Mouse (Mus musculus) forebrain, embryonic 12.5 days (tissue): ENCODE data around the gene Gm13283. TPM values are rescaled to one million over a fixed set of nuclear protein-coding genes. Genes with fewer than 3 reads are reported as not detected.
"Not testable (repeated sequence)": the region's sequence is repeated elsewhere in the genome, so short reads cannot be mapped to it uniquely, and the experiment has no call there.

ENCODE experiments used
- ATAC-seq: fragments of 200-750 bp; cut with Nextera tagmentation; 2 replicates; pipeline ENCODE4 v1.8.0; 2017; ENCODE audit warnings: moderate TSS enrichment; ENCODE audit not compliant: low FRiP score
- H3K27ac ChIP-seq: fragments of 300-500 bp; sonication (generic); 2 replicates; pipeline ENCODE4 v1.5.1; 2016; ENCODE audit warnings: mild to moderate bottlenecking
- H3K27me3 ChIP-seq: fragments of 300-500 bp; sonication (generic); 2 replicates; pipeline ENCODE4 v1.6.1; 2016; ENCODE audit warnings: mild to moderate bottlenecking
- H3K36me3 ChIP-seq: fragments of 300-500 bp; sonication (generic); replicated peaks from 2 replicates; pipeline ENCODE4 v1.6.1; 2016; ENCODE audit warnings: mild to moderate bottlenecking
- H3K4me1 ChIP-seq: fragments of 300-500 bp; sonication (generic); 2 replicates; pipeline ENCODE4 v1.6.1; 2016
- H3K4me2 ChIP-seq: fragments of 300-500 bp; sonication (generic); 2 replicates; pipeline ENCODE4 v1.6.1; 2016; ENCODE audit warnings: mild to moderate bottlenecking, moderate library complexity
- H3K4me3 ChIP-seq: fragments of 300-500 bp; sonication (generic); replicated peaks from 2 replicates; pipeline ENCODE4 v1.5.1; 2016; ENCODE audit warnings: mild to moderate bottlenecking
- H3K9ac ChIP-seq: fragments of 300-500 bp; sonication (generic); 2 replicates; pipeline ENCODE4 v1.6.1; 2016; ENCODE audit warnings: mild to moderate bottlenecking
- H3K9me3 ChIP-seq: fragments of 300-500 bp; sonication (generic); 2 replicates; pipeline ENCODE4 v1.6.1; 2016
- WGBS: fragments of 180-500 bp; shearing (Covaris S2); methylation state at CpG from one replicate; pipeline ENCODE4 v1.1.7; 2016; 5-methylcytosine and 5-hydroxymethylcytosine counted together
- polyA plus RNA-seq: library from polyadenylated mRNA; unstranded; fragments of >200 nt; fragmentation: Nextera tagmentation; extraction: Ambion mirVana; gene quantifications from 2 replicates; pipeline ENCODE4 v1.2.1, GENCODE M21; 2016

Gene Gm13283
- polyA plus RNA-seq, 1 experiment from 2014 or later = 0.15 TPM

- not testable (repeated sequence) for H3K27ac ChIP-seq, H3K27me3 ChIP-seq, H3K4me3 ChIP-seq, H3K9me3 ChIP-seq, H3K36me3 ChIP-seq, ATAC-seq, H3K4me1 ChIP-seq, H3K9ac ChIP-seq, H3K4me2 ChIP-seq
- no CpG with 5 or more reads among the region's 29 CpGs for WGBS
Measured at GRCm38 (mm10) chr4:88779550-88779949, 19.6 kb downstream of the Gm13283 start, which contains the start of gene Gm13272. Gene Gm13272 (plus strand): TSS chr4:88779850.

GRCm38 (mm10) chr4:88780320-88780719 lies 20.4 kb downstream of the Gm13283 start:
- not testable (repeated sequence) for H3K9me3 ChIP-seq, H3K4me2 ChIP-seq, H3K9ac ChIP-seq, H3K4me1 ChIP-seq, H3K27ac ChIP-seq, H3K36me3 ChIP-seq, H3K27me3 ChIP-seq, H3K4me3 ChIP-seq, ATAC-seq
- WGBS = 52% methylated on average over 16 of the region's 18 CpGs

- not testable (repeated sequence) for H3K36me3 ChIP-seq, H3K4me1 ChIP-seq, ATAC-seq, H3K9ac ChIP-seq, H3K27me3 ChIP-seq, H3K9me3 ChIP-seq, H3K27ac ChIP-seq
- H3K4me3 ChIP-seq = peak within 1 kb of the TSS; percentile 13; the same call in 1 of the 2 replicates
- H3K4me2 ChIP-seq = peak within 1 kb of the TSS; percentile 40
- WGBS = 8% methylated on average over 4 of the region's 7 CpGs
Measured at GRCm38 (mm10) chr4:88781831-88782230, 21.9 kb downstream of the Gm13283 start, which contains the start of gene Ifnz. Gene Ifnz (plus strand): TSS chr4:88782131.

DNA sequence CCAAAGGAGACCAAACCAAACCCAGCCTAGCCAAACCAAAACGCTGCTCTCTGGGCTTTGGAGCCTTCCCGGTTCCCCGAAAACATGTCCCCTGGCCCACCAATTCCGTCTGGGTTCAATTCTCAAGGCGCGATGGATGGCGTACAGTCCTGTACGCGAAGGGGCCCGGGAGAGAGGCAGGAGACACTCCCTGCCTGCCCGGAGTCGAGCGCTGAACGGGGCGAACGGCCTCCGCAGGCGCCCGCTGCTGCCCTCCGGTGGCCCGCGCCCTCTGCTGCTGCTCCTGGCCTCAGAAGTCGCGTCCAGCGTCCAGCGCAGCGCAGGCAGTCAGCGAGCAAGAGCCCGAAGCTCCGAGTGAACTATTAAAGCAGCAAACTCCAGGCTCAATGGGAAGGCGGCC lies 22.4 kb downstream of the Gm13283 start:
- peak overlapping the region; percentile 40 for H3K4me2 ChIP-seq
- ATAC-seq, H3K4me1 ChIP-seq, H3K36me3 ChIP-seq, H3K27ac ChIP-seq, H3K9ac ChIP-seq, H3K9me3 ChIP-seq, H3K27me3 ChIP-seq: not testable (repeated sequence)
- 0% methylated on average over 6 of the region's 31 CpGs for WGBS
- peak overlapping the region; percentile 13; the same call in 1 of the 2 replicates for H3K4me3 ChIP-seq

- not testable (repeated sequence) for H3K36me3 ChIP-seq, H3K9me3 ChIP-seq, H3K4me1 ChIP-seq, H3K9ac ChIP-seq, H3K27me3 ChIP-seq, H3K4me3 ChIP-seq, H3K27ac ChIP-seq, H3K4me2 ChIP-seq, ATAC-seq
- no CpG with 5 or more reads among the region's 27 CpGs for WGBS
Measured at GRCm38 (mm10) chr4:88785409-88785808, 25.5 kb downstream of the Gm13283 start, which contains the start of gene Gm13276. Gene Gm13276 (plus strand): TSS chr4:88785709.

- H3K27ac ChIP-seq, H3K4me1 ChIP-seq, H3K9me3 ChIP-seq, H3K9ac ChIP-seq, H3K36me3 ChIP-seq, H3K4me2 ChIP-seq, H3K27me3 ChIP-seq, H3K4me3 ChIP-seq, ATAC-seq: not testable (repeated sequence)
- 0% methylated on average over 1 of the region's 28 CpGs for WGBS
Measured at GRCm38 (mm10) chr4:88788402-88788801, 28.5 kb downstream of the Gm13283 start, which contains the start of gene Gm13277. Gene Gm13277 (plus strand): TSS chr4:88788632.

DNA sequence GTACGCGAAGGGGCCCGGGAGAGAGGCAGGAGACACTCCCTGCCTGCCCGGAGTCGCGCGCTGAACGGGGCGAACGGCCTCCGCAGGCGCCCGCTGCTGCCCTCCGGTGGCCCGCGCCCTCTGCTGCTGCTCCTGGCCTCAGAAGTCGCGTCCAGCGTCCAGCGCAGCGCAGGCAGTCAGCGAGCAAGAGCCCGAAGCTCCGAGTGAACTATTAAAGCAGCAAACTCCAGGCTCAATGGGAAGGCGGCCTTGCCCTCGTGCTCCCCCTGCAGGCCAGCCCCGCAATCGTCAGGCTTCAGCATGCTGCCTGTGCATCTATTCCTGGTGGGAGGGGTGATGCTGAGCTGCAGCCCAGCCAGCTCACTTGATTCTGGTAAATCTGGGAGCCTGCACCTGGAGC lies 31.3 kb downstream of the Gm13283 start, which contains the start of gene Gm13278:
TSS of gene Gm13278 (plus strand) at position 301 of the 400 bp plus-strand sequence.
- not testable (repeated sequence) for H3K9ac ChIP-seq, H3K4me2 ChIP-seq, H3K36me3 ChIP-seq, H3K9me3 ChIP-seq, H3K27ac ChIP-seq, H3K4me1 ChIP-seq, H3K27me3 ChIP-seq, H3K4me3 ChIP-seq, ATAC-seq
- no CpG with 5 or more reads among the region's 28 CpGs for WGBS

DNA sequence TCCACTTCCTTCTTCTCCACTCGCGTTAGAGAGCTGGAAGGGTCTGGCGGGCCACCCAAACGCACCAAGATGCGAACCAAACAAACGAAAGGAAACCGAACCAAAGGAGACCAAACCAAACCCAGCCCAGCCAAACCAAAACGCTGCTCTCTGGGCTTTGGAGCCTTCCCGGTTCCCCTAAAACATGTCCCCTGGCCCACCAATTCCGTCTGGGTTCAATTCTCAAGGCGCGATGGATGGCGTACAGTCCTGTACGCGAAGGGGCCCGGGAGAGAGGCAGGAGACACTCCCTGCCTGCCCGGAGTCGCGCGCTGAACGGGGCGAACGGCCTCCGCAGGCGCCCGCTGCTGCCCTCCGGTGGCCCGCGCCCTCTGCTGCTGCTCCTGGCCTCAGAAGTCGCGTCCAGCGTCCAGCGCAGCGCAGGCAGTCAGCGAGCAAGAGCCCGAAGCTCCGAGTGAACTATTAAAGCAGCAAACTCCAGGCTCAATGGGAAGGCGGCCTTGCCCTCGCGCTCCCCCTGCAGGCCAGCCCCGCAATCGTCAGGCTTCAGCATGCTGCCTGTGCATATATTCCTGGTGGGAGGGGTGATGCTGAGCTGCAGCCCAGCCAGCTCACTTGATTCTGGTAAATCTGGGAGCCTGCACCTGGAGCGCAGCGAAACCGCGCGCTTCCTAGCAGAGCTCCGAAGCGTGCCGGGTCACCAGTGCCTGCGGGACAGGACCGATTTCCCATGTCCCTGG lies 34.2 kb downstream of the Gm13283 start, which contains the start of gene Gm13275:
TSS of gene Gm13275 (plus strand) at position 552 of the 740 bp plus-strand sequence.
- WGBS = 3% methylated on average over 8 of the region's 52 CpGs
- not testable (repeated sequence) for H3K4me3 ChIP-seq, H3K4me2 ChIP-seq, ATAC-seq, H3K36me3 ChIP-seq, H3K9ac ChIP-seq, H3K27ac ChIP-seq, H3K27me3 ChIP-seq, H3K4me1 ChIP-seq, H3K9me3 ChIP-seq

GRCm38 (mm10) chr4:88797097-88797496 lies 37.2 kb downstream of the Gm13283 start, which contains the start of gene Gm13279:
Gene Gm13279 (plus strand): TSS chr4:88797397.
- ATAC-seq, H3K9me3 ChIP-seq, H3K36me3 ChIP-seq, H3K9ac ChIP-seq, H3K27me3 ChIP-seq, H3K4me1 ChIP-seq, H3K27ac ChIP-seq, H3K4me3 ChIP-seq, H3K4me2 ChIP-seq: not testable (repeated sequence)
- no CpG with 5 or more reads among the region's 28 CpGs for WGBS

DNA sequence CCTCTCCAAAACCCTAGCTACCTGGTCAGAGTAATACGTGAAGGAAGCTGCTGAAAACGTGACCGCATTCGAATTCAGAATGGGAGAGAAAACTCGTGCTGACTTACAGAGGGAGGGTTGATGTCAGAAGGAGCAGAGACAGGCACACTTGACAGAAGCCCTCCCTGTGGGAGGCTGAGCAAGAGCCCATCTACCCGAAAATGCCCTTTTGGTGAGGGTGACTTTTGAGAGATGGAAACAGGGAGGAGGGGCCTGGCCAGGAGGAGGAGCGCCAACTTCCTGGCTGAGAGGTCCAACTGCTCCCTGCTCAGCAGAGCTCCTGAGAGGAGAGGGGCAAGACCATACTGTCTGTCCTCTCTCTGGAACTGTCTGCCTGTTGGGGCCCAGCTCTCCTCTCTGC lies 39.4 kb downstream of the Gm13283 start, which contains the start of gene Gm13285:
TSS of gene Gm13285 (plus strand) at position 301 of the 400 bp plus-strand sequence.
- H3K27ac ChIP-seq, ATAC-seq, H3K4me1 ChIP-seq, H3K9ac ChIP-seq, H3K36me3 ChIP-seq, H3K27me3 ChIP-seq, H3K9me3 ChIP-seq, H3K4me3 ChIP-seq, H3K4me2 ChIP-seq: not testable (repeated sequence)
- 11% methylated on average over 5 of the region's 7 CpGs for WGBS

- H3K36me3 ChIP-seq, ATAC-seq, H3K9ac ChIP-seq, H3K27me3 ChIP-seq, H3K9me3 ChIP-seq, H3K4me2 ChIP-seq, H3K4me3 ChIP-seq, H3K27ac ChIP-seq, H3K4me1 ChIP-seq: not testable (repeated sequence)
- no CpG with 5 or more reads among the region's 29 CpGs for WGBS
Measured at GRCm38 (mm10) chr4:88802954-88803353, 43.0 kb downstream of the Gm13283 start, which contains the start of gene Gm13287. Gene Gm13287 (plus strand): TSS chr4:88803254.

GRCm38 (mm10) chr4:88805231-88805630 lies 45.3 kb downstream of the Gm13283 start, which contains the start of gene Gm13288:
Gene Gm13288 (plus strand): TSS chr4:88805531.
- no CpG with 5 or more reads among the region's 8 CpGs for WGBS
- H3K36me3 ChIP-seq, H3K27ac ChIP-seq, H3K4me1 ChIP-seq, H3K9me3 ChIP-seq, H3K9ac ChIP-seq, ATAC-seq, H3K27me3 ChIP-seq: not testable (repeated sequence)
- Histone ChIP-seq H3K4me3 (peak within 1 kb of the TSS; percentile 26), H3K4me2 (peak within 1 kb of the TSS; percentile 44; the same call in 1 of the 2 replicates)
